Mouse (Mus musculus) testis, postnatal 14 days (tissue): ENCODE data around the gene Fut11.

Experiments used
- DNase-seq: peaks from one replicate; pipeline ENCODE4 v3.0.0; 2021; ENCODE audit warnings: low spot score

The Fut11 gene

GRCm38 (mm10) chr14:20718443-20718842 lies 23.7 kb downstream of the Fut11 start:
- no peak for DNase-seq

DNA sequence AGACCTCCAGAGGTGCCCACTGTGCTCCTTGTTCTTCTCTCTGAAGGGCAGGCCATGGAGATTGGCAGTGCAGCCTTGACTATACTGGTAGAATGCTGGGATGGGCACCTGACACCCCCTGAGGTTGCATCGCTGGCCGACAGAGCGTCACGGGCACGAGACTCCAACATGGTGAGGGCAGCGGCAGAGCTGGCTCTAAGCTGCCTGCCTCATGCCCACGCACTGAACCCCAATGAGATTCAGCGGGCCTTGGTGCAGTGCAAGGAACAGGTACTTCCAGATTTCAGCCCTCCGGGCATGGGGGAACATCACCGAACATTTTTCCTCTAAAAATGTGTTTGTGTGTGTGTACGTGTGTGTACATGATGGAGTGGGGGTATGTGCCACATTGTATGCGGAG lies 25.0 kb downstream of the Fut11 start:
- DNase-seq: no peak

DNA sequence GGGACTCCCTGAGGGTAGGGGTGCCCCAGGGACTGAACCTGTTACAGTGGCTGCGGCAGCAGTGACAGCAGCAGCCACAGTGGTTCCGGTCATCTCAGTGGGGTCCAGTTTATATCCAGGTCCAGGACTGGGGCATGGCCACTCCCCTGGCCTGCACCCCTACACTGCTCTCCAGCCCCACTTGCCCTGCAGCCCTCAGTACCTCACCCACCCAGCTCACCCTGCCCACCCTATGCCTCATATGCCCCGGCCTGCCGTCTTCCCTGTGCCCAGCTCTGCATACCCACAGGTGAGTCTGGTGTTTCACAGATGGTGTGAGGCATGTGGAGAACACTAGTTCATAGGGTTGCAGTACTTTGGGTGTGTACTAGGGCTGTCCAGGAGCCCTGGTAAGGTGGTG lies 26.6 kb downstream of the Fut11 start:
- no peak for DNase-seq

GRCm38 (mm10) chr14:20723006-20723405 lies 28.2 kb downstream of the Fut11 start:
- DNase-seq: no peak

- DNase-seq: no peak
These were observed 29.3 kb downstream of the Fut11 start for GRCm38 (mm10) chr14:20724043-20724442.

- DNase-seq: no peak
These were observed 31.0 kb downstream of the Fut11 start for GRCm38 (mm10) chr14:20725660-20726339.

DNA sequence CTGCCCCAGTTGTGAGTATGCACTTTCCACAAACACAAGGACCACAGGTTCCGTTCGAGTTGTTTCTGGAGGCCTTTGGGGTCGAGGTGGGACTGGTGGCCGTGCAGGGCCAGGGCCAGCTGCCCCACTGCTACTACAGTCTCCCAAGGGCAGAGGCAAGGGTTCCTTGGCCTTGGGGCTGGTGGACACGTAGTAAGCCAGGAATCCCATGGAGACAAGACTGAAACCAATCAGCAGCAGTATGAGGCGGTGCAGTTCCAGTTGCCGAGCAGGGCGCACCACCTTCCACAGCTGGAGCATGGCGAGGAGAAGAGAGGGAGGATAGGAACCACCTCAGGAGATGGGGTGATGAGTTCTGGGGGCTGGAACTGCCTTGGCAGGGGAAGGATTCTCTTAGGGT lies 35.1 kb downstream of the Fut11 start:
- DNase-seq: no peak

DNA sequence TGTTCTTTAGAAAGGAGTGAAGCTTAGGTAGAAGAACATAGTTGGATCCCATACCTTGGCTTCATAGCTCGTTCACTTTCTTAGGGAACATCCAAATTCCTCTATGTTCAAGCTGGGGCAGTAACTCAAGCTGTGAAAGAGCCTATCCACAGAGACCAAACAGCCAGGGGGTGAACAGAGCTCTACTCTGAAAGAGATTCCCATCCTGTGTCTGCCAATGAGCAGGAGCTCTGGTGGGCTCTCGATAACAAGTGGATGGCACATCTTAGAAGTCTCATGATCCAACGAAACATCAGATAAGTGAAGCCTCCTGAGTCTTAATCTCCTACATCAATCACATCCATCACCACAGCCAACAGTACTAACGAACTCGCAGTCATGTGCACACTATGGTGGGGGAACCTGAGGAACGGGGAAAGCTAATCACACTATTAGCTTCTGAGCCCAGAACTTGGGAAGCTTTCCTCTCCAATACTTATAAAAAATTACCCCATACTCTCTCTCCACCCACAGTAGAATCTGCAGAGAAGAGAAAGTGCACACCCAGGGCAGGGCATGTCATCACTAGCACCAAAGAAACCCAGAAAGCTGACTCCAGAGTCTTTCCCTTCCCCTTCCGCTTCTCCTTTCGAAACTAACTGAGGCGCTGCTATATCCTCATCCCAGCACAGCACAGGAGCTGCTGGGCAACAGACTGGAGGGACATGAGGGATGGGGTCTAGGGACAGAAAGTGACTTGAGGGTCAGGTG lies 36.3 kb downstream of the Fut11 start:
- DNase-seq: no peak

DNA sequence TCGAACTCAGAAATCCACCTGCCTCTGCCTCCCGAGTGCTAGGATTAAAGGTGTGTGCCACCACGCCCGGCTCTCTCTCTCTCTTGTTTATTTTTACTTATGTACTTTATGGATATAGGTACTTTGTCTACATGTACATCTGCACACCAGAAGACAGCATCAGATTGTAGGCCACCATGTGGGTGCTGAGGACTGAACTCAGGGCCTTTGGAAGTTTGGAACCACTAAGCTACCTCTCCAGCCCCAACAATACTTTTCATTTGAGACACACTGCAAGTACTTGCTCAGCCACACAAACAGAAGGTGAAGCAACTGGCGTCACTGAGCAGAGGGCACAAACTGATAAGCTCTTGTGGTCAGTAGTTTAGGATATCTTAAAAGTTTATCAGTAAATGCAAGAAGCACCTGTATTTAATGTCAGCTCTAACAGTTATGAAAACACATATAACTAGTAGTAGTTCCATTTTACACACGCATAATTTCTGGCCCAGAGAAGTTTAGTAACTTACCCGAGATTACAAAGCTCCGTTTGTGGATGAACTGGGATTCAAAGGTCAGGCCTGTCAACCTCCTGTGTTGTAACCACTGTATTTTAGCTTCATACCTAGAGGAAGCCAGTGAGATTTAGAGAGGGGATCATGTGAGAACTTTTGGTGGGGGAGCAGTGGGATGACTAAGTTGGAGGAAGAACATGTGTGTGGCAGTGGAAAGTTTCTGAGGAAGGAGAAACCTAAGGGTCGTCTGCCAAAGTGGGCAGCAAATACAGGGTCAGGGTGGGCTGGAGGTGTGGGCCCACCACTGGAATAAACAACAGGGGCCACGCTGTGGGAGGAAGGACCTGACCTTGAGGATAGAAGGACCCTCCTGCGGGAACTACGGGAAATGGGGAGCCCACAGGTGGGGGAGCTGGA lies 38.5 kb downstream of the Fut11 start:
- DNase-seq: no peak

- DNase-seq: peak; percentile 86
These were observed 39.4 kb downstream of the Fut11 start, which contains the start of gene Ndst2 for GRCm38 (mm10) chr14:20733952-20734774. Gene Ndst2 (minus strand): TSS chr14:20734562.

DNA sequence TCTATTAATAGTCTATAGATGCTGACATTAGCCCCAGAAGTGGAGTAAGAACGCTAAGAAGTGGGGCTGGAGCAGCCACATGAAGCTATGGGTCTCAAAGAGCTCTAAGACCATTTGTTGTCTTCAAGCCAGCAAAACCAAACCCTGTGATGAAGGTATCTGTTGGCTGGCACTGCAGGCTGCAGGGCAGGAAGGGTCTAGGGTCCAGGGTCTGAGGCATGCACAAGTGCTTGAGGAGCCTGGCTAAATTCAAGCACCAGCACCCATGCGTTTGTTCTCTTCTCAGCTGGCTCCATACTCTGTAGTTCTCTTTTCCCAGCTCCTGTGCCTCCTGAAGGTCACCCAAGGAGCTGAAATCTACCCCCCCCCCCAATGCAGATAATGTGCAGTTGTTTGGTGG lies 40.3 kb downstream of the Fut11 start:
- no peak for DNase-seq

DNA sequence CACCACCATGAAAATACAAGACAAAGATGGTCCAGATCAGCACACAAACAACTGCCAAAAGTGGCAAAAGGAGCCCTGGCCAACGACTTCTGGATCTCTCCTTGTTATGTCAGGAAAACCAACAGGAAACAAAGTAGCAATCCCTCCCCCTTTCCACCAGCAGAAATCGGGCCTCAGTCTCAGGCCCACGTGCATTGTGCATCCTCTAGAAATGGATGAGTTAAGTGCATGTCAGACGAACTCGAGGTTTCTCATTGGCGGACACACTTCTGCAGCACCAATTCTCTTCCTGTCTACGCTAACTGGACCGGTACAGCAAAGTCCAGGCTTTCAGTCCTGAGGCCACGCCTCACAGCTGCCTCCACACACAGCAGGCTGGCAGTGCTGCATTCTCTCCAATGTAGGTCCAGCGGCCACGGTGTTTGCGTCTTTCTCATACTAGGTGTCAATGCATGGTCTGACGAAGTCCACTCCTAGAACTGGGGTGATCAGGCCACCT lies 41.2 kb downstream of the Fut11 start:
- DNase-seq: peak; percentile 58

DNA sequence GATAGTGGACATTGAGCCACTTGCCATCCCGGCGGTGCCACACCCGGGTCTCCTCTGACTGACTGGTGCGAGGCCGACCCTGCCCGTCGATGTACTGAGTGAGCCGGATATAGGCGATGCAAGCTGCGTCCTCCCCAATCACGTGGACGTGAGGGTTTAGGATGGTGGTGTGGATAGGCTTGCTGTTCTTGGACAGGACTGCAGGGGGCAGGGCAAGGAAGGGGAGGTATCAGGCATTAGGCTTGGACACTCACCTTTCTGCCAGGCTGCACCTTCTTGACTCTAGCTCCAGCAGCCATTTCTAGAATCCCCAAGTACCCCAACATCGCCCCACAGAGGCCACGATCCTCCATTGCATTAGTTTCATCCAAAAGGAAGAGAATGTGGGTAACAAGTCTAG lies 42.5 kb downstream of the Fut11 start:
- DNase-seq: no peak

DNA sequence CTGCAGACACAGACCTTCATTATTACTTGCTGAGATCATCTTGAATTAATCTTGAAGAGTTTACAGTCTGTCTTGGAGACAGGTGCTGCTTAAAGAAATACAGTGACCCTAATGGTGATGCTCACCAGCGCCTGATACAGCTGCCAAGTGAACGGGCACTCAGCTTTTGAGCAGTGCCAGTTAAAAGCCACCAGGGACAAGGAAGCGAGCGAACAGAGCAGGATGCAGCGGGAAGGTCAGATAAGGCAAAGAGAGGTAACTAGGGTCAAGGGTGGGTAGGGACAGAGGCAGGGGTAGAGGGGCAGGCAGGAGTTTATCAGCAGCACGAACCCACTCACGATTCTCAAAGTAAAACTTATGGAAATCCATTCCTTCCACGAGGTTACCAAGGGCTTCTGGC lies 43.7 kb downstream of the Fut11 start:
- DNase-seq: no peak

DNA sequence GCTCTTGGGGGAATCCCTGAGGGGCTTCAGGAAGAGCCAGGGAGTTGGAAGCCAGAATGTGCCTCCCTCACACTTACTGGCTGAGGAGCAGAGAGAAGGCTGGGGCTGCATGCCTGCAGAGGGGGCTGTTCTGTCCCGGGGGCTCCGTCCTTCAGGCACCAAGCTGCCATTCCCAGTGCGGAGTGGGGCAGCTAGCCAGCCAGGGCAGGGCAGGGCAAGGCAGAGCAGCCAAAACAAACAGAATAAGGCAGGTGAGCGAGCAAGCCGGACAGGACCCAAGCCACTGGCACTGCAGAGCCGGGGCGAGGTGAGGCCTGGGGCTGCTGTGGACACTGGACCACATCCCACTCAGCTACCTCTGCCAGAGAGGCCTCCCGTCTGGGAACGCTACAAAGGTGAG lies 46.5 kb downstream of the Fut11 start:
- DNase-seq: no peak

- no peak for DNase-seq
These were observed 48.8 kb downstream of the Fut11 start for GRCm38 (mm10) chr14:20743614-20744013.

- no peak for DNase-seq
These were observed 52.2 kb downstream of the Fut11 start for GRCm38 (mm10) chr14:20746935-20747334.

DNA sequence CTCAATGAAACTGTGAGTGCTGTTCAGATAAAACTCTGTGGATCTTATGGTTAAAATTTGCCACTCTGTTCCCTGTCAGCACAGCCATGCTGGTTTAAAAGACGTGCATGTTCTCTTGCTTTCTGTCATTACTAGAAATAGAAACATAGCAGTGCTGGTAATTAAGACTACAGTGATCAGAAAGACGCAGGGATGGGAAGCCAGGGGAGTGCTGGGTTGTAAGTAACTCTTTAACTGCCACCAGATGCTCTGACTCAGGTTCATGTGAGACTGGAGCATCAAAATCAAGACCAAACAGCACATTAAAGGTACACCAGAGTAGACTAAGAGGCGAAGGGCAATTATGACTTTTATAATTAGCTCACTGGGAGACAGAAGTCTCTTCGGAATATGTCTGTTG lies 53.6 kb downstream of the Fut11 start:
- DNase-seq: no peak

GRCm38 (mm10) chr14:20749494-20750051 lies 54.8 kb downstream of the Fut11 start:
- no peak for DNase-seq

DNA sequence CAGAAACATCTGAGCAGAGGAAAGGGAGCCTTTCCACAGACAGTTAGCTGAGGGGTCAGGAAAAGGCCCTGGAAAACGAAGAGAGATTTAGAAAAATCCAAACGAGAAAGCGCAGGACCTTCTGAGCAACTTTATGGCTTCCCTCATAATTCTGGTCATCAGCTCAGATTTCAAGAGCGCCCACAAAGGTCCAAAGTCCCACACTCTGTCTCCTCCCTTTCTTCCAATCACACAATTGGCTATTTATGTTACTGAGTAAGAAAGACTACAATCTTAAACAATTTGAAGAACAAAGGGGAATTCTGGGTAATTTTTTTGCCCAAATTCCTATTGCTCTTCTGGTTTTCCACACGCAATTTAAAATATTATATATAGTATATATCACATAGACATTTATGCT lies 55.7 kb downstream of the Fut11 start:
- no peak for DNase-seq
